ENCODE assay signal across 8 mouse cellular contexts in genomic region chr13:37778594-37779231, GRCm38 (mm10). TPM values are rescaled to one million over a fixed set of nuclear protein-coding genes. Genes with fewer than 3 reads are reported as not detected.
A peak's percentile ranks its signal among the peaks of the same experiment; 100 is the strongest.
DNase-seq lines count a peak whose midpoint lies in the region; ATAC-seq lines count a peak whose summit lies in the region.

No protein-coding gene starts in this region.

- no peak overlapping the region for H3K27ac ChIP-seq in intestine, embryonic 15.5 days

- peak overlapping the region; percentile 56 for H3K9ac ChIP-seq in intestine, embryonic 15.5 days

- H3K9me3 ChIP-seq in intestine, embryonic 15.5 days = no peaks in the 10 kb centered on the region

- H3K36me3 ChIP-seq in intestine, embryonic 15.5 days = no peaks in the 10 kb centered on the region

- no peaks in the 10 kb centered on the region for H3K27me3 ChIP-seq in intestine, embryonic 15.5 days (replicated peaks)

- peak overlapping the region; percentile 58 for H3K4me3 ChIP-seq in intestine, embryonic 15.5 days (replicated peaks)

- WGBS in intestine, embryonic 15.5 days = under 1% methylated on average over 33 of the region's 33 CpGs

- ATAC-seq in cerebellum, adult (ENCODE audit: insufficient number of reproducible peaks, low FRiP score, low TSS enrichment) = peak; percentile 38; the same call in 1 of the 2 replicates
- ATAC-seq in intestine, embryonic 15.5 days = peak; percentile 57

- no peak for DNase-seq in cerebellum, adult 11 months
- DNase-seq in cerebellum, postnatal 36 days = peak; percentile 5 to 15
- DNase-seq in gastrocnemius, adult 8-10 months (ENCODE audit: low spot score in 2 of 2) = peak; percentile 33 to 39
- DNase-seq in left cerebral cortex, postnatal 4 days = peak; percentile 51
- DNase-seq in mesoderm, embryonic 11.5 days (ENCODE audit: low read depth, low spot score) = peak; percentile 49
- DNase-seq in right cerebral cortex, postnatal 36 days (ENCODE audit: low spot score in 2 of 2) = peak; percentile 21 to 24

- intact Hi-C loops in left cerebral cortex, postnatal 4 days (cut with DNase I) = no loop called here

- H3K4me1 ChIP-seq in intestine, embryonic 15.5 days (replicated peaks) = peaks cover 14% of the 10 kb centered on the region; the same call in 1 of the 2 replicates

- peak overlapping the region; percentile 100 for H3K4me2 ChIP-seq in intestine, embryonic 15.5 days (replicated peaks)

RNA-seq across cellular contexts. Expression of gene Rreb1, which starts 0.5 kb away (rescaled TPM):
- 10 to 100 TPM; 21.4 to 34.5 (median 25.8) TPM for total RNA-seq in gastrocnemius, adult 8-10 months (2022)
- polyA plus RNA-seq in intestine, embryonic 15.5 days (2015; fragmentation: Nextera tagmentation; extraction: Ambion mirVana) = 16.1 and 16.5 TPM in 2 replicates
- total RNA-seq in left cerebral cortex, postnatal 4 days (2021) = 10 to 100 TPM in 1 of 2 experiments, 1 to 10 TPM in 1; 9.8 to 12.2 TPM
